Mouse (Mus musculus) retina, embryonic 14.5 days (tissue): ENCODE data around the gene Il31.

ENCODE experiments used
- DNase-seq: peaks from one replicate; pipeline ENCODE4 v3.0.0-alpha.2; 2015; ENCODE audit warnings: low spot score

Il31 gene

GRCm38 (mm10) chr5:123473817-123474216, 15.5 kb downstream of the Il31 start:
- DNase-seq = no peak

GRCm38 (mm10) chr5:123470784-123471400, 18.4 kb downstream of the Il31 start:
- DNase-seq = no peak

- no peak for DNase-seq
These were observed 24.7 kb downstream of the Il31 start for GRCm38 (mm10) chr5:123464638-123465037.

- DNase-seq = peak; percentile 7
These were observed 27.9 kb downstream of the Il31 start for GRCm38 (mm10) chr5:123461420-123461819.

- DNase-seq = no peak
These were observed 37.4 kb downstream of the Il31 start for GRCm38 (mm10) chr5:123451886-123452285.

- no peak for DNase-seq
These were observed 44.4 kb downstream of the Il31 start for GRCm38 (mm10) chr5:123444849-123445334.

GRCm38 (mm10) chr5:123444069-123444468, 45.2 kb downstream of the Il31 start:
- peak; percentile 89 for DNase-seq

GRCm38 (mm10) chr5:123442283-123442682, 47.0 kb downstream of the Il31 start:
- DNase-seq = no peak

GRCm38 (mm10) chr5:123440664-123441063, 48.6 kb downstream of the Il31 start:
- peak; percentile 17 for DNase-seq

GRCm38 (mm10) chr5:123439941-123440340, 49.3 kb downstream of the Il31 start:
- peak; percentile 55 for DNase-seq

GRCm38 (mm10) chr5:123439312-123439711, 50.0 kb downstream of the Il31 start:
- no peak for DNase-seq

- DNase-seq = no peak
These were observed 50.9 kb downstream of the Il31 start for GRCm38 (mm10) chr5:123438381-123438780.

GRCm38 (mm10) chr5:123436780-123437175, 52.5 kb downstream of the Il31 start:
- DNase-seq = peak; percentile 82

- no peak for DNase-seq
These were observed 53.1 kb downstream of the Il31 start for GRCm38 (mm10) chr5:123436071-123436779.

GRCm38 (mm10) chr5:123432305-123432874, 56.9 kb downstream of the Il31 start:
- DNase-seq = no peak

GRCm38 (mm10) chr5:123431524-123432304, 57.6 kb downstream of the Il31 start:
- DNase-seq = no peak
